Mouse (Mus musculus) liver, embryonic 14.5 days (tissue): ENCODE data around the gene Cdh8. TPM values are rescaled to one million over a fixed set of nuclear protein-coding genes. Genes with fewer than 3 reads are reported as not detected.

Experiments
- ATAC-seq: fragments of 200-750 bp; cut with Nextera tagmentation; 2 replicates; pipeline ENCODE4 v1.8.0; 2017; ENCODE audit warnings: moderate number of reproducible peaks, mild to moderate bottlenecking, moderate library complexity; ENCODE audit not compliant: insufficient read depth
- DNase-seq, 3 experiments: peaks; one replicate each; pipeline ENCODE4 v3.0.0-alpha.2; 2012 to 2013; ENCODE audit warnings: low read depth in 3 of 3, low spot score in 3 of 3
- H3K27ac ChIP-seq: fragments of 300-500 bp; sonication (generic); 2 replicates; pipeline ENCODE4 v1.5.1; 2014; ENCODE audit warnings: moderate library complexity, mild to moderate bottlenecking, control low read depth, inconsistent platforms
- H3K27me3 ChIP-seq: fragments of 300-500 bp; sonication (generic); 2 replicates; pipeline ENCODE4 v1.6.1; 2014; ENCODE audit warnings: mild to moderate bottlenecking, low read length, moderate library complexity; ENCODE audit not compliant: control insufficient read depth, insufficient read depth
- H3K36me3 ChIP-seq: fragments of 300-500 bp; sonication (generic); replicated peaks from 2 replicates; pipeline ENCODE4 v1.6.1; 2014; ENCODE audit warnings: low read depth; ENCODE audit not compliant: control insufficient read depth, insufficient read depth
- H3K4me1 ChIP-seq, 2 experiments: fragments of 200-500 bp in 1 of 2; fragments of 300-500 bp in 1 of 2; sonication (generic) in 1 of 2; replicated peaks; 2 replicates each; pipeline ENCODE4 v1.6.1; 2012 to 2014; ENCODE audit warnings: antibody characterized with exemption in 1 of 2, inconsistent platforms in 1 of 2, low read length in 1 of 2; ENCODE audit not compliant: control insufficient read depth in 2 of 2, insufficient read depth in 2 of 2
- H3K4me2 ChIP-seq: fragments of 300-500 bp; sonication (generic); 2 replicates; pipeline ENCODE4 v1.6.1; 2014; ENCODE audit warnings: low read depth, mild to moderate bottlenecking, control low read depth, moderate library complexity
- H3K4me3 ChIP-seq, 2 experiments: fragments of 200-500 bp in 1 of 2; fragments of 300-500 bp in 1 of 2; sonication (generic) in 1 of 2; 2 replicates each; pipeline ENCODE4 v1.5.1; 2012 to 2014; ENCODE audit warnings: low read depth in 2 of 2, low read length in 2 of 2, mild to moderate bottlenecking in 2 of 2, control low read depth in 1 of 2, inconsistent platforms in 1 of 2, moderate library complexity in 1 of 2; ENCODE audit not compliant: insufficient read depth in 1 of 2
- H3K9ac ChIP-seq: fragments of 300-500 bp; sonication (generic); replicated peaks from 2 replicates; pipeline ENCODE4 v1.6.1; 2014; ENCODE audit warnings: mild to moderate bottlenecking, control low read depth, moderate library complexity
- H3K9me3 ChIP-seq: fragments of 300-500 bp; sonication (generic); 2 replicates; pipeline ENCODE4 v1.6.1; 2016; ENCODE audit warnings: low read length, mixed read lengths; ENCODE audit not compliant: control insufficient read depth
- CTCF ChIP-seq: IDR thresholded peaks from 2 replicates; pipeline ENCODE4 v1.5.1; 2016; ENCODE audit warnings: antibody characterized with exemption, low read depth, control low read depth
- EP300 ChIP-seq: IDR thresholded peaks from 2 replicates; pipeline ENCODE4 v1.6.1; 2016; ENCODE audit warnings: antibody characterized with exemption, low read depth
- WGBS: fragments of 180-500 bp; shearing (Covaris S2); extraction: QIAGEN DNeasy Blood & Tissue Kit; methylation state at CpG from one replicate; pipeline ENCODE4 v1.1.7; 2014; ENCODE audit not compliant: insufficient replicate concordance; 5-methylcytosine and 5-hydroxymethylcytosine counted together
- polyA plus RNA-seq, 2 experiments: library from polyadenylated mRNA; depleted of rRNA in 1 of 2; stranded (reverse) in 1 of 2; unstranded in 1 of 2; fragments of >200 nt; fragmentation: Nextera tagmentation in 1 of 2; extraction: Ambion mirVana in 1 of 2; gene quantifications; 2 replicates each; pipeline versions ENCODE4 v1.2.1 to v1.2.3; 2012 to 2014

Cdh8 gene
- polyA plus RNA-seq, 2 experiments = 0.01 TPM; not detected in 1

DNA sequence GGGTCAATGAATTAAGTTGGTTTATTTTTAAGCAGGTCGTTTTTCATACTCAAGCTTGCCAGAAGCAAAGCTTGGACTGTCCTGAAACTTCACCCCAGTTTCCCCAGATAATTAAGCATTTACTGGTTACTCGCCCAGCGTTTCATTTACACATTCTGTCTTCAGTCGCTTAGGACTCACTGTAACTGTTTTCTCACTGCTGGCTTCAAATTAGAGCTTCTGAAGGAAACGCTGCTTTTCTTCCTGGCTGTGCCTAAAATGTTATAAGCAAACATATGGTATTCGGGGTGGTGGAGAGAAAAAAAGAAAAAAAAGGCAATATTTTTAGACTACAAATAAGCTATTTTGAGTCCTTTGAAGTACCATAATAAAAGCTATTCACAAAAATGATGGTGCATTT, 192.6 kb downstream of the Cdh8 start:
- ATAC-seq = no peak
- no peak overlapping the region for H3K27ac ChIP-seq
- no peak overlapping the region for H3K4me3 ChIP-seq
- no peak overlapping the region for H3K9ac ChIP-seq
- H3K27me3 ChIP-seq = no peaks in the 10 kb centered on the region
- H3K36me3 ChIP-seq = no peaks in the 10 kb centered on the region
- WGBS = 52% methylated on average over 6 of the region's 6 CpGs
- H3K4me2 ChIP-seq = no peak overlapping the region
- H3K9me3 ChIP-seq = no peaks in the 10 kb centered on the region
- TF ChIP-seq CTCF (no peak), EP300 (no peak)
- DNase-seq = no peak
- no peaks in the 10 kb centered on the region for H3K4me1 ChIP-seq

DNA sequence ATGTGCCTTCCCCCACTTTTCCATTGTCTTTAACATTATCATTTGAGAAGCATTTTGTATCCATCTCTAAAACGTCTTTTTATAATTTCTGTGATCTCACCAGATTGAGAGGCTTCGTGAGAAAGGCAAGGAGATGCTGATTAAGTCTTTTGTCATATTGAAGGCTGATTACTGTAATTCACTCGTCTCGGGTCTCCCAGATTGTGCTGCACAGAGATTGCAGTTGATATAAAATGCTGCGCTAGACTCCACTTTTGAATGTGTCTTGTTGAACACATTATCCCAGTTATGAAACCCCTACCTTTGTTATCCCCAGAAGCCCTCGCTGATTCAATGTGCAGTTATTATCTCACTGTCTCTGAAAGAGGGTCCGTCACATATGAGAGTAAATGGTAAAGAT, 211.1 kb downstream of the Cdh8 start:
- H3K4me1 ChIP-seq = no peaks in the 10 kb centered on the region
- H3K27me3 ChIP-seq = no peaks in the 10 kb centered on the region
- TF ChIP-seq CTCF (no peak), EP300 (no peak)
- H3K9me3 ChIP-seq = no peaks in the 10 kb centered on the region
- 66% methylated on average over 7 of the region's 7 CpGs for WGBS
- no peak overlapping the region for H3K4me2 ChIP-seq
- ATAC-seq (no peak), DNase-seq (no peak)
- no peak overlapping the region for H3K4me3 ChIP-seq
- H3K9ac ChIP-seq = no peak overlapping the region
- no peak overlapping the region for H3K27ac ChIP-seq
- H3K36me3 ChIP-seq = no peaks in the 10 kb centered on the region

DNA sequence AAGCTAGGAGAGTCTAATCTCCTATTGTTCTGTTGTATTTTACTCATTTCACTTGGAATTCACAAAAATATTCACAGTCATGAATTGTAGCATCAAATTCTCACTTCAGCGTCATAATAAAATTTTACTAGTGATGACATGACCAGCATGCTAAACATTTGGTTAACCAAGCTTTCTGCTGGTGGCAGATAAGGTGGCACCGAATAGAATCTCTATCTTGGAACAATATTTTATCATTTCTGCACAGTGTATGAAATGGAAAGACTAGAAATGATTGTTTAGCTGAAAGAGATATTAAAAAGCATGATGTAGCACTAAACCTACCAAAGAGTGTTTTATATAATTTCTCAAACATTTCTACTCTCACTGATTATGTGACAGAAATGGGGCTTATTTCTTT, 225.6 kb downstream of the Cdh8 start:
- no peaks in the 10 kb centered on the region for H3K36me3 ChIP-seq
- ATAC-seq (no peak), DNase-seq (no peak)
- H3K27me3 ChIP-seq = no peaks in the 10 kb centered on the region
- WGBS = 53% methylated on average over 2 of the region's 2 CpGs
- H3K9me3 ChIP-seq = no peaks in the 10 kb centered on the region
- no peak for TF ChIP-seq CTCF
- no peak for TF ChIP-seq EP300
- H3K4me2 ChIP-seq = no peak overlapping the region
- no peak overlapping the region for H3K9ac ChIP-seq
- no peaks in the 10 kb centered on the region for H3K4me1 ChIP-seq
- H3K4me3 ChIP-seq = no peak overlapping the region
- H3K27ac ChIP-seq = no peak overlapping the region

DNA sequence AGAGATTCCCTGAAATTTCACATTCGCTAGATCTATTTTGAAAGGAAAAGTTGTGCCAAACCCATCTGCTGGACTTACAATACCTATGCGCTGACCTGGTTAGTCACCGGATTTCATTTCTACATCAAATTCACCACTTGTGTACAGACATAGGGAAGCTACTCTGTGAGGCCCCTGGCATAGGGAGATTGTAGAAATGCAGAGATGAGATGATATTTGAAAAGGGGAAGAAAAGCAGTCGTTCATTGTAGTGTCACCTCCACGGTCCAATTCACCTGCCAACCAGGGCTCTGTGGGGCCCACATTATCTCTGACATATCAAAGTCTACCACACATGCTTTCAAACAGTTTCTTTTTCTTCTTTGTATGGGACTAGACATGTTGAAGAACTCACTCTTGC, 229.4 kb downstream of the Cdh8 start:
- Histone ChIP-seq H3K9ac (no peak overlapping the region), H3K4me1 (no peaks in the 10 kb centered on the region), H3K4me3 (no peak overlapping the region), H3K4me2 (no peak overlapping the region), H3K36me3 (no peaks in the 10 kb centered on the region), H3K9me3 (no peaks in the 10 kb centered on the region), H3K27ac (no peak overlapping the region), H3K27me3 (no peaks in the 10 kb centered on the region)
- ATAC-seq = no peak
- WGBS = 70% methylated on average over 5 of the region's 5 CpGs
- DNase-seq = no peak
- TF ChIP-seq CTCF (no peak), EP300 (no peak)

DNA sequence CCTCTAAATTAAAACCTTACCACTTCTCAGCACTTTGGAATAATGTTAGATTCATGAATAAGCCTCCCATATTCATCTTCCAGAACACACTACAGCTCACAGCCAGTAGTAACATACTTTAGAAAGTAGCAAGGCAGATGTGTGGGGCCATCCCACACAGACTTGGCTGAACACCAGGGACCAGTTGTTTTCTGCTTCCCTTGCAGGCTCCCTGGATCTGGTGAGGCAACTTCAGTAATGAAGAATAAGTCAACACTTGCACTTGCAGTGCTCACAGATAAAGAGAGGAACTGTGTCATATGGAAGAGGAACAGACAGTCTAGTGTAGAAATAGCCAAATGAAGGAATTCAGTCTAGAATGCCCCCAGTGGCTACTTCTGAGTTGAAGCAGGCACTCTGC, 232.1 kb downstream of the Cdh8 start:
- no peak for DNase-seq

More for the DNA sequence above, 232.1 kb downstream of the Cdh8 start:
- Histone ChIP-seq H3K4me2 (no peak overlapping the region), H3K27ac (no peak overlapping the region), H3K36me3 (no peaks in the 10 kb centered on the region), H3K27me3 (no peaks in the 10 kb centered on the region), H3K9me3 (no peaks in the 10 kb centered on the region), H3K4me3 (no peak overlapping the region), H3K4me1 (no peaks in the 10 kb centered on the region), H3K9ac (no peak overlapping the region)
- TF ChIP-seq CTCF (no peak), EP300 (no peak)
- no peak for ATAC-seq
